Mouse (Mus musculus) liver, embryonic 11.5 days (tissue): ENCODE results near the gene Klhl33. TPM values are rescaled to one million over a fixed set of nuclear protein-coding genes. Genes with fewer than 3 reads are reported as not detected.

Experiments used
- ATAC-seq: fragments of 200-750 bp; cut with Nextera tagmentation; replicated peaks from 2 replicates; pipeline ENCODE4 v1.8.0; 2017; ENCODE audit warnings: moderate number of reproducible peaks, mild to moderate bottlenecking, moderate TSS enrichment, moderate library complexity; ENCODE audit not compliant: low FRiP score
- DNase-seq: peaks from one replicate; pipeline ENCODE4 v3.0.0-alpha.2; 2017; ENCODE audit warnings: low spot score
- H3K27ac ChIP-seq: fragments of 300-500 bp; sonication (generic); 2 replicates; pipeline ENCODE4 v1.5.1; 2014; ENCODE audit warnings: mild to moderate bottlenecking, low read depth, low read length, control low read depth
- H3K27me3 ChIP-seq: fragments of 300-500 bp; sonication (generic); replicated peaks from 2 replicates; pipeline ENCODE4 v1.6.1; 2014; ENCODE audit warnings: low read length, mixed read lengths; ENCODE audit not compliant: control insufficient read depth, insufficient read depth
- H3K36me3 ChIP-seq: fragments of 300-500 bp; sonication (generic); 2 replicates; pipeline ENCODE4 v1.6.1; 2014; ENCODE audit warnings: mild to moderate bottlenecking, low read length, moderate library complexity, mixed read lengths; ENCODE audit not compliant: control insufficient read depth, insufficient read depth
- H3K4me1 ChIP-seq: fragments of 300-500 bp; sonication (generic); replicated peaks from 2 replicates; pipeline ENCODE4 v1.6.1; 2014; ENCODE audit warnings: low read length, mixed read lengths; ENCODE audit not compliant: control insufficient read depth, insufficient read depth
- H3K4me2 ChIP-seq: fragments of 300-500 bp; sonication (generic); 2 replicates; pipeline ENCODE4 v1.6.1; 2014; ENCODE audit warnings: mild to moderate bottlenecking, control low read depth, moderate library complexity
- H3K4me3 ChIP-seq: fragments of 300-500 bp; sonication (generic); 2 replicates; pipeline ENCODE4 v1.5.1; 2014; ENCODE audit warnings: low read depth, low read length, control low read depth
- H3K9ac ChIP-seq: fragments of 300-500 bp; sonication (generic); 2 replicates; pipeline ENCODE4 v1.6.1; 2014; ENCODE audit warnings: low read depth, low read length, control low read depth
- H3K9me3 ChIP-seq: fragments of 300-500 bp; sonication (generic); 2 replicates; pipeline ENCODE4 v1.6.1; 2016; ENCODE audit warnings: low read length, inconsistent platforms, mixed read lengths; ENCODE audit not compliant: control insufficient read depth
- WGBS: fragments of 180-500 bp; shearing (Covaris S2); extraction: QIAGEN DNeasy Blood & Tissue Kit; methylation state at CpG from one replicate; pipeline ENCODE4 v1.1.7; 2014; 5-methylcytosine and 5-hydroxymethylcytosine counted together
- polyA plus RNA-seq: library from polyadenylated mRNA; unstranded; fragments of >200 nt; fragmentation: Nextera tagmentation; extraction: Ambion mirVana; gene quantifications from 2 replicates; pipeline ENCODE4 v1.2.1, GENCODE M21; 2014

Klhl33 gene
- polyA plus RNA-seq, 1 experiment from 2014 or later = 0.34 TPM

GRCm38 (mm10) chr14:50895407-50895806 lies 1.9 kb downstream of the Klhl33 start:
- H3K4me3 ChIP-seq = no peak overlapping the region
- no peak for ATAC-seq
- H3K9me3 ChIP-seq = no peaks in the 10 kb centered on the region
- no peak overlapping the region for H3K4me2 ChIP-seq
- peaks cover 12% of the 10 kb centered on the region for H3K27me3 ChIP-seq
- H3K9ac ChIP-seq = no peak overlapping the region
- H3K36me3 ChIP-seq = no peaks in the 10 kb centered on the region
- H3K4me1 ChIP-seq = 0 out of 2 replicates have a peak, but pooled peaks cover 3% of the 10 kb centered on the region
- no peak for DNase-seq
- H3K27ac ChIP-seq = no peak overlapping the region

GRCm38 (mm10) chr14:50892541-50893459 lies 4.5 kb downstream of the Klhl33 start:
- H3K27ac ChIP-seq = no peak overlapping the region
- 0 out of 2 replicates have a peak, but pooled peaks cover 3% of the 10 kb centered on the region for H3K4me1 ChIP-seq
- H3K4me3 ChIP-seq = no peak overlapping the region
- 84% methylated on average over 22 of the region's 22 CpGs for WGBS
- no peaks in the 10 kb centered on the region for H3K9me3 ChIP-seq
- no peak overlapping the region for H3K4me2 ChIP-seq
- ATAC-seq = no peak
- no peak for DNase-seq
- no peaks in the 10 kb centered on the region for H3K36me3 ChIP-seq
- H3K9ac ChIP-seq = no peak overlapping the region
- peaks cover 12% of the 10 kb centered on the region for H3K27me3 ChIP-seq

DNA sequence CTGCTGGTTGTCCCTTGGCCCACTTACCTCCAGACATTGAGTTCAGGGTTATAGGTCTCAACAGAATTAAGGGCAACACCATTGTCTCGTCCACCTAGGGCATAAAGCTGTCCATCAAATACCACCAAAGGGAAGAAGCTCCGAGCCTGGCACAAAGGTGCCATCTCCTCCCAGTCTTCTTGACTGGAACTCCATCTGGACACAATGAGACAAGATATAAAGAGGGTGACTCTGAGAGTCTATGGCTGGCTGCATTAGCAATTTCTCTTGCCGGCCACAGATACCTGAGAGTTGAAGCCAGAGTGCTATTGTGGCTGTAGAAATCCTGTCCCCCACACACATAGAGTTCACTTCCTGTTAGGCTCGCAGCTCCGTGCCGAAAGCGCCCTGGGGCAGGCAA lies 5.2 kb downstream of the Klhl33 start:
- Histone ChIP-seq H3K27ac (no peak overlapping the region), H3K4me3 (no peak overlapping the region), H3K9me3 (no peaks in the 10 kb centered on the region), H3K36me3 (no peaks in the 10 kb centered on the region), H3K9ac (no peak overlapping the region), H3K4me2 (no peak overlapping the region), H3K27me3 (peaks cover 12% of the 10 kb centered on the region), H3K4me1 (0 out of 2 replicates have a peak, but pooled peaks cover 3% of the 10 kb centered on the region)
- ATAC-seq = no peak
- no peak for DNase-seq
- WGBS = 80% methylated on average over 7 of the region's 7 CpGs

DNA sequence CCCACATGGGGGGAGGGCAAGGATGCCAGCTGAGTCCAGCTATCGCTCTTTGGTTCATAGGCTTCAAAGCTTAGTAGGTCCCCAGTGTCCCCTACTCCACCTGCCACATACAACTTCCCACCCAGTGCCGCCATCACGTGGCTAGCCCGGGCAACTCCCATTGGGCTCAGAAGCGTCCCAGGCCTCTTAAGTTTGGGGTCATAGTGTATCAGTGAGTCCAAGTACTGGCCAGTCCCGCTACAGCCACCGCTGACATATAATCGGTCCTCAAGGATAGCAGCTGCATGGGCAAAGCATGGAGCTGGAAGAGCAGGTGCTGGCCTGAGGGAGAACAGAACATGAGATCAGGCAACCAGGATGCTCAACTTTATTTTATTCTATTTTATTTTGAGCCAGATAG lies 5.7 kb downstream of the Klhl33 start:
- H3K36me3 ChIP-seq = no peaks in the 10 kb centered on the region
- no peak overlapping the region for H3K4me3 ChIP-seq
- no peak overlapping the region for H3K4me2 ChIP-seq
- WGBS = 93% methylated on average over 8 of the region's 8 CpGs
- H3K27me3 ChIP-seq = peaks cover 10% of the 10 kb centered on the region
- DNase-seq = no peak
- H3K27ac ChIP-seq = no peak overlapping the region
- ATAC-seq = no peak
- no peaks in the 10 kb centered on the region for H3K9me3 ChIP-seq
- no peak overlapping the region for H3K9ac ChIP-seq
- 0 out of 2 replicates have a peak, but pooled peaks cover 3% of the 10 kb centered on the region for H3K4me1 ChIP-seq

- no peak overlapping the region for H3K9ac ChIP-seq
- no peaks in the 10 kb centered on the region for H3K36me3 ChIP-seq
- no peak overlapping the region for H3K4me2 ChIP-seq
- H3K27ac ChIP-seq = no peak overlapping the region
- 81% methylated on average over 6 of the region's 6 CpGs for WGBS
- H3K9me3 ChIP-seq = no peaks in the 10 kb centered on the region
- H3K4me3 ChIP-seq = no peak overlapping the region
- H3K27me3 ChIP-seq = no peaks in the 10 kb centered on the region
- DNase-seq = no peak
- no peak for ATAC-seq
- no peaks in the 10 kb centered on the region for H3K4me1 ChIP-seq
These were observed 20.9 kb downstream of the Klhl33 start for GRCm38 (mm10) chr14:50876236-50876950.

DNA sequence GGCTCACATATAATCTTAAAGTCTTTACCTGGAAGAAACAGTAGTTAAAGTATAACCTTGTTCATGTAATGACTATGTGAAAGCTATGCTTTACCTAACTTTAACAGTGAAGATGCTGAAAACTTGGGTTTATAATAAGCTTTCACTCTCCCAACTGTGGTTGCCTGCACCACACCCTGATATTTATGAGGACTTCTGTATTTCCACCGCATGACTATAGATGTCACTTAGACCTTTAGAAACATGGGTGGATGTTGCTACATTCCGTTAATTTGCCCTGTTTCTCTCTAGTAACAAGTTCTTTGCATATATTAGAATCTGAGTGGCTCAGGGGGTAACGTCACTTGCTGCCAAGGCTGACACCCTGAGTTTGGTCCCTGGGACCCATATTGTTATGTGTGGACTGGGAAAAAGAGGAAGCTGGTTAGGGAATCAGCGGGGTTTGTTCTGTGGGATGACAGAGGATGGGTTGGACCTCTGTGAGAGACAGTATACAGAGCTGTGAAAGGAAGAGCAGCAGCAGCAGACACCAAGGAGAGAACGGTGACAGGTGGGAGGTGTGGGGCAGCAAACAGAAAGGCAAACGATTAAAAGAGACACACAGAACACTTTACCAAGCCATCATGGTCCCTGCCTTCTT lies 21.6 kb downstream of the Klhl33 start:
- 68% methylated on average over 6 of the region's 6 CpGs for WGBS
- no peaks in the 10 kb centered on the region for H3K9me3 ChIP-seq
- no peak overlapping the region for H3K9ac ChIP-seq
- no peak overlapping the region for H3K4me2 ChIP-seq
- ATAC-seq = no peak
- no peaks in the 10 kb centered on the region for H3K4me1 ChIP-seq
- H3K27ac ChIP-seq = no peak overlapping the region
- no peaks in the 10 kb centered on the region for H3K27me3 ChIP-seq
- DNase-seq = no peak
- no peaks in the 10 kb centered on the region for H3K36me3 ChIP-seq
- H3K4me3 ChIP-seq = no peak overlapping the region

DNA sequence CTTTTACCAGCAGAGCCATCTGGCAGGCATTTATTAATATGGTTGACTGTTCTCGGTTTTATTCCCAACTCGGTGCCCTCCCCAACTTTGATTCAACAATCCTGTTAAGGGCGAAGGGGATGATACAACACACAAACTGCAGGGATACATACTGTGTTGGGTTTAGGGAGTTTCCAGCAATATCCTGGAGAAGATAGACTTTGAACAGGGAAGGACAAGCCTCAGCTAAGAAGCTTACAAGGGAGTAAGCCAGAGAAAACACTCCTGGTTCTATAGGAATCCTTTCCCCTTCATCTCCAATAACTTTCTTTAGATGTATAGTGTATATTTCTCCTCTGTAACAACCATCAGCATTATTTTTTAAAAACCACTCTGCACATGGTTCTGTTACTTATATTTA lies 22.1 kb downstream of the Klhl33 start:
- Histone ChIP-seq H3K9me3 (no peaks in the 10 kb centered on the region), H3K36me3 (no peaks in the 10 kb centered on the region), H3K4me3 (no peak overlapping the region), H3K4me1 (no peaks in the 10 kb centered on the region), H3K9ac (no peak overlapping the region), H3K27ac (no peak overlapping the region), H3K4me2 (no peak overlapping the region), H3K27me3 (no peaks in the 10 kb centered on the region)
- DNase-seq (no peak), ATAC-seq (no peak)
- 84% methylated on average over 3 of the region's 3 CpGs for WGBS

GRCm38 (mm10) chr14:50871284-50871683 lies 26.0 kb downstream of the Klhl33 start:
- Histone ChIP-seq H3K4me3 (no peak overlapping the region), H3K27me3 (no peaks in the 10 kb centered on the region), H3K4me1 (no peaks in the 10 kb centered on the region), H3K9ac (no peak overlapping the region), H3K27ac (no peak overlapping the region), H3K9me3 (no peaks in the 10 kb centered on the region), H3K4me2 (no peak overlapping the region), H3K36me3 (no peaks in the 10 kb centered on the region)
- DNase-seq = no peak
- ATAC-seq = no peak
- whole genome bisulfite sequencing = 80% methylated on average over 2 of the region's 2 CpGs
